Mouse (Mus musculus): ENCODE results near the gene Trim8. TPM values are rescaled to one million over a fixed set of nuclear protein-coding genes. Genes with fewer than 3 reads are reported as not detected.

Gene Trim8
- polyA plus RNA-seq, 1 experiment = 42.3 TPM

- H3K36me3 ChIP-seq (ENCODE audit: control insufficient read depth, insufficient read depth) = no peaks in the 10 kb centered on the region
- H3K4me2 ChIP-seq (ENCODE audit: low read depth) = peak overlapping the region; percentile 16
- no peak overlapping the region for H3ac ChIP-seq (ENCODE audit: control insufficient read depth, insufficient read length)
- no peak overlapping the region for H3K4me3 ChIP-seq
- TF ChIP-seq MYOD1 (IDR thresholded peaks at IDR 0.05; ENCODE audit: control insufficient read depth in 1 of 3, insufficient read length in 2 of 3, low read depth in 2 of 3) = no peak
- TF ChIP-seq SRF (IDR thresholded peaks at IDR 0.05; ENCODE audit: control insufficient read depth, insufficient read length, low read depth) = no peak
- TF ChIP-seq POLR2AphosphoS2 (IDR thresholded peaks at IDR 0.05; ENCODE audit: insufficient read length, low read depth) = no peak
- no peaks in the 10 kb centered on the region for H3K27me3 ChIP-seq (ENCODE audit: control insufficient read depth, insufficient read depth, insufficient read length)
- H3K79me2 ChIP-seq (ENCODE audit: control insufficient read depth, insufficient read depth) = no peaks in the 10 kb centered on the region
Observed at GRCm38 (mm10) chr19:46481756-46482155, 19.7 kb upstream of the Trim8 start.

- TF ChIP-seq USF1 (IDR thresholded peaks at IDR 0.05; ENCODE audit: low read depth) (no peak), SRF (IDR thresholded peaks at IDR 0.05; ENCODE audit: control insufficient read depth, insufficient read length, low read depth) (no peak)
- Histone ChIP-seq H3ac (ENCODE audit: control insufficient read depth, insufficient read length) (no peak overlapping the region), H3K27me3 (ENCODE audit: control insufficient read depth, insufficient read depth, insufficient read length) (no peaks in the 10 kb centered on the region), H3K79me2 (ENCODE audit: control insufficient read depth, insufficient read depth) (no peaks in the 10 kb centered on the region), H3K36me3 (ENCODE audit: control insufficient read depth, insufficient read depth) (no peaks in the 10 kb centered on the region), H3K4me2 (ENCODE audit: low read depth) (peak overlapping the region; percentile 78), H3K4me3 (peak overlapping the region; percentile 11)
Observed at GRCm38 (mm10) chr19:46482896-46483516, 18.5 kb upstream of the Trim8 start.

- peak overlapping the region; percentile 78 for H3K4me2 ChIP-seq (ENCODE audit: low read depth)
- no peaks in the 10 kb centered on the region for H3K79me2 ChIP-seq (ENCODE audit: control insufficient read depth, insufficient read depth)
- no peaks in the 10 kb centered on the region for H3K27me3 ChIP-seq (ENCODE audit: control insufficient read depth, insufficient read depth, insufficient read length)
- TF ChIP-seq E2F4 (IDR thresholded peaks at IDR 0.05; ENCODE audit: insufficient read depth) (no peak), MYOG (IDR thresholded peaks at IDR 0.05; ENCODE audit: control insufficient read depth in 1 of 3, insufficient read depth in 1 of 3, insufficient read length in 2 of 3, low read depth in 2 of 3) (peak in 1 of 3 experiments; percentile 21), CEBPB (IDR thresholded peaks at IDR 0.05; ENCODE audit: insufficient read depth, poor library complexity, severe bottlenecking) (peak; percentile 71; the same call in 1 of the 2 replicates), MAX (IDR thresholded peaks at IDR 0.05; ENCODE audit: low read depth) (no peak), POLR2AphosphoS2 (IDR thresholded peaks at IDR 0.05; ENCODE audit: insufficient read length, low read depth) (peak; percentile 30), MYOD1 (IDR thresholded peaks at IDR 0.05; ENCODE audit: control insufficient read depth in 1 of 3, insufficient read length in 2 of 3, low read depth in 2 of 3) (peak in 1 of 3 experiments; percentile 15), TCF12 (IDR thresholded peaks at IDR 0.05; ENCODE audit: insufficient read depth, poor library complexity, severe bottlenecking) (no peak)
- H3K4me3 ChIP-seq = peak overlapping the region; percentile 11
- H3ac ChIP-seq (ENCODE audit: control insufficient read depth, insufficient read length) = no peak overlapping the region
- no peaks in the 10 kb centered on the region for H3K36me3 ChIP-seq (ENCODE audit: control insufficient read depth, insufficient read depth)
Observed at GRCm38 (mm10) chr19:46483701-46484328, 17.7 kb upstream of the Trim8 start.

GRCm38 (mm10) chr19:46484518-46484917 is 17.0 kb upstream of the Trim8 start:
- H3K27me3 ChIP-seq (ENCODE audit: control insufficient read depth, insufficient read depth, insufficient read length) = no peaks in the 10 kb centered on the region
- no peak for TF ChIP-seq TCF3 (IDR thresholded peaks at IDR 0.05; ENCODE audit: insufficient read length, low read depth)
- no peak for TF ChIP-seq CEBPB (IDR thresholded peaks at IDR 0.05; ENCODE audit: insufficient read depth, poor library complexity, severe bottlenecking)
- TF ChIP-seq MYOG (IDR thresholded peaks at IDR 0.05; ENCODE audit: control insufficient read depth in 1 of 3, insufficient read depth in 1 of 3, insufficient read length in 2 of 3, low read depth in 2 of 3) = peak in 1 of 3 experiments; percentile 65
- TF ChIP-seq USF1 (IDR thresholded peaks at IDR 0.05; ENCODE audit: low read depth) = no peak
- TF ChIP-seq SRF (IDR thresholded peaks at IDR 0.05; ENCODE audit: control insufficient read depth, insufficient read length, low read depth) = no peak
- no peak for TF ChIP-seq REST (IDR thresholded peaks at IDR 0.05; ENCODE audit: insufficient read depth, insufficient read length)
- TF ChIP-seq E2F4 (IDR thresholded peaks at IDR 0.05; ENCODE audit: insufficient read depth) = no peak
- TF ChIP-seq POLR2AphosphoS2 (IDR thresholded peaks at IDR 0.05; ENCODE audit: insufficient read length, low read depth) = peak; percentile 46
- TF ChIP-seq MAX (IDR thresholded peaks at IDR 0.05; ENCODE audit: low read depth) = no peak
- TF ChIP-seq MYOD1 (IDR thresholded peaks at IDR 0.05; ENCODE audit: control insufficient read depth in 1 of 3, insufficient read length in 2 of 3, low read depth in 2 of 3) = peak in 2 of 3 experiments; percentile 29 to 65
- no peak for TF ChIP-seq TCF12 (IDR thresholded peaks at IDR 0.05; ENCODE audit: insufficient read depth, poor library complexity, severe bottlenecking)
- peak; percentile 46 for TF ChIP-seq POLR2A (IDR thresholded peaks at IDR 0.05; ENCODE audit: insufficient read length, low read depth)
- peak overlapping the region; percentile 11 for H3K4me3 ChIP-seq
- no peaks in the 10 kb centered on the region for H3K36me3 ChIP-seq (ENCODE audit: control insufficient read depth, insufficient read depth)
- no peaks in the 10 kb centered on the region for H3K79me2 ChIP-seq (ENCODE audit: control insufficient read depth, insufficient read depth)
- H3ac ChIP-seq (ENCODE audit: control insufficient read depth, insufficient read length) = no peak overlapping the region
- H3K4me2 ChIP-seq (ENCODE audit: low read depth) = peak overlapping the region; percentile 78

- Histone ChIP-seq H3K36me3 (ENCODE audit: control insufficient read depth, insufficient read depth) (no peaks in the 10 kb centered on the region), H3K4me2 (ENCODE audit: low read depth) (peak overlapping the region; percentile 78), H3K27me3 (ENCODE audit: control insufficient read depth, insufficient read depth, insufficient read length) (no peaks in the 10 kb centered on the region), H3ac (ENCODE audit: control insufficient read depth, insufficient read length) (no peak overlapping the region), H3K4me3 (no peak overlapping the region), H3K79me2 (ENCODE audit: control insufficient read depth, insufficient read depth) (no peaks in the 10 kb centered on the region)
- no peak for TF ChIP-seq E2F4 (IDR thresholded peaks at IDR 0.05; ENCODE audit: insufficient read depth)
- no peak for TF ChIP-seq MAX (IDR thresholded peaks at IDR 0.05; ENCODE audit: low read depth)
- TF ChIP-seq USF1 (IDR thresholded peaks at IDR 0.05; ENCODE audit: low read depth) = no peak
- TF ChIP-seq POLR2A (IDR thresholded peaks at IDR 0.05; ENCODE audit: insufficient read length, low read depth) = peak; percentile 55
- TF ChIP-seq CEBPB (IDR thresholded peaks at IDR 0.05; ENCODE audit: insufficient read depth, poor library complexity, severe bottlenecking) = no peak
- peak; percentile 16 to 75 (median 46) for TF ChIP-seq MYOD1 (IDR thresholded peaks at IDR 0.05; ENCODE audit: control insufficient read depth in 1 of 3, insufficient read length in 2 of 3, low read depth in 2 of 3)
- no peak for TF ChIP-seq SRF (IDR thresholded peaks at IDR 0.05; ENCODE audit: control insufficient read depth, insufficient read length, low read depth)
- TF ChIP-seq REST (IDR thresholded peaks at IDR 0.05; ENCODE audit: insufficient read depth, insufficient read length) = no peak
- no peak for TF ChIP-seq TCF3 (IDR thresholded peaks at IDR 0.05; ENCODE audit: insufficient read length, low read depth)
- peak in 2 of 3 experiments; percentile 20 to 76 for TF ChIP-seq MYOG (IDR thresholded peaks at IDR 0.05; ENCODE audit: control insufficient read depth in 1 of 3, insufficient read depth in 1 of 3, insufficient read length in 2 of 3, low read depth in 2 of 3)
- TF ChIP-seq TCF12 (IDR thresholded peaks at IDR 0.05; ENCODE audit: insufficient read depth, poor library complexity, severe bottlenecking) = no peak
- TF ChIP-seq POLR2AphosphoS2 (IDR thresholded peaks at IDR 0.05; ENCODE audit: insufficient read length, low read depth) = peak; percentile 23
Observed at GRCm38 (mm10) chr19:46485847-46486246, 15.7 kb upstream of the Trim8 start.
